Mouse (Mus musculus): ENCODE results near the gene Capns2.
"Not testable (repeated sequence)": the region's sequence is repeated elsewhere in the genome, so short reads cannot be mapped to it uniquely, and the experiment has no call there.

The Capns2 gene

DNA sequence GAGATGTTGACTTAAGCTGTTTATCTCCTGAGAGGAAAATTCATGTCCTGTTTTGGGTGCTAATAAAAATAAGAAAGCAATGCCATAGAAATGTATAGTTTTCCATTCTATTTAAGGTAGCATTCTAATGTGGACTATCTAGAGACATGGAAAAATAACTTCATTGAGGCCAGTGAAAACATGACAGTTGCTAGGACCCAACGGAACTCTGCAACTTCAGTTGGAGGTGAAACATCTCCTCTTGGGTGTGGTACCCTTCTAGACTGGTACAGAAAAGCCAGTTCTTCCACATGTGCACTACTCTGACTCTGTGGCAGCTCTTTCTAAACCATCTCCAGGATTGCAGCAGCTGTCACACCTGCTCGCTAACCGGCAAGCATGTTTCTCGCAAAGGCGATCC lies at the start of gene Capns2:
TSS of gene Capns2 (plus strand) at position 301 of the 400 bp plus-strand sequence.
- no peak for DNase-seq

DNA sequence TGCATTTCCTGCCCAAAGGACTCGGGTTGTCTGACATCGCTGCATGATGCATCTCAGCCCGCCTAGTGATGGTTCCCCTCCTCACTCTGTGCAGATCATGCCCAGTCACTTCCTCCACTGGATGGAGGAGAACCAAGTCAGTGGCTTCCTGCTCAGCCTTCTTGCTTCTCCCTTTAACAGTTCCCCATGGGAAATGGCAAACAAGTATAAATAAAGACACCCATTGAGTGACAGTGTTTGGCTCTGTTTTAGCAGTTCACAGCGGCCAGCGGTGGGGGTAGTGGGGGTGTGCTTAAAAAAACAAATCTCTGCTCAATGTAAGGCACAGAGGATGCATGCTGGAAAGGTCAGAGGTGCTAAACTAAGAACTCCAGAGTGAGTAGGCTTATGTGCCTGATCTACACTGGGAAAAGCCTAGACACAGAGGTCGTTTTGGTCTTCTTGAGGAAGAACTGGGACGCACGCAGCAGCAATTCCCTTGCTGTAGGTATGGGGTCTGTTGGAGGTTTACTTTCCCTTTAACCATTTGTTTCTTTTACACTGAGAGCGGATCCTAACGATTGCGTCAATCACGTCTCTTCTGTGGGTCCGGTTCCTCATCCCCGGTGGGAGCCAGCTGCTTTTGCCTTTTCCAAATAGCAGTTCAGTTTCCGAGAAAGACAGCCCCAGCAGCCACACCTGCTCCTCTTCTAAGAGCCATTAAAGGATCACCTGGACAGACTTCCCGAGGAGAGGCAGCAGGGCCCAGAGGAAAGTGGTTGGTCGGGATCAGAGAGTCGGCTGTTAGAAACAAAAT lies 47.8 kb upstream of the Capns2 start:
- DNase-seq: peak; percentile 63

DNA sequence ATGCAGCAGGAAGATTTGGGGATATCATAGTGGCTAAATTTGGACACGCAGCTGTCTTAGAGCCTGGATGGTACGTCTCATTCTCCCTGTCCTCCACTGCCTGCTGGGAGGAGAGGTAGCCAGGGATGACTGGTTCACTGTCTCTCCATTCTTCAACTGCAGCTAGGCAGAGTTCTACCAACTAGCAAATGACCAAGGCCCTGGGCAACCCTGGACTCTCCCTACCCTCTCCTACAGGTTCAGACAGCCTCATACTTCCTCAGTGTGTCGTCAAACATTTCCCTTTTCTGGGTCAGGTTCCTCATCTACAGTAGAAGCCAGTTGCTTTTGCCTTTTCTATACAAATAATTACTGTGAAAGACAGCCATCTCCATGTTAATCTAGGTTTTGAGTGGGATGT lies 46.5 kb upstream of the Capns2 start:
- DNase-seq: peak; percentile 32

DNA sequence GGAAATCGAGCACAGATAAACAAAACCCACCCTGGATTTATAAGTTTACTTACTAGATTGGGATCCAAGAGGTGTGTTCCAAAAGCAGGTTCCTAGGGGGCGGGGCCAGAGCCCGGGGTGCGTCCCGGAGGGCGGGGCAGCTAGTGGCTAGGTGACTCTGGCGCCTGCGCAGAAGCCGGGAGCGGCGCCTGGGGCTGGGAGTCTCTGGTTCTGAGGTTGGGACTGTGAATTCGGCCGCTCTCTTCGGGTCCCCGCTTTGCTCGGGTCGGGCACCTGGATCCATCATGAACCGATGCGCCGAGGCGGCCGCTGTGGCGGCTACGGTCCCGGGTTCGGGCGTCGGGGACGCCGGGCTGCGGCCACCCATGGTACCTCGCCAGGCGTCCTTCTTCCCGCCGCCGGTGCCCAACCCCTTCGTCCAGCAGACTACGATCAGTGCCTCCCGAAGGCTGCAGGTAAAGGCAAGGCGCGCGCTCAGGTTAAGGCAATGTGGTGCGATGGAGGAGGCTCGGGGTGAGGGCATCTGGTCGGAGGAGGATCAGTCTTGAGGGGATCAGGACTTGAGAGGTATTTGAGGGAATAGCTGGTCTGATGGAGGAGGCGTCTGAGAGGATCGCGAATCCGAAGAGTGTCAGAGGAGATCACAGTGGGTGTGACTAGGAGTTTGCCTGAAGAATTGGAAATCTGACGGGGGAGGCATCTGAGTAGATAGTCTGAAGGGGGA lies 45.9 kb upstream of the Capns2 start, which contains the start of gene Lpcat2:
TSS of gene Lpcat2 (plus strand) at position 169 of the 724 bp plus-strand sequence.
- peak; percentile 81 for DNase-seq

DNA sequence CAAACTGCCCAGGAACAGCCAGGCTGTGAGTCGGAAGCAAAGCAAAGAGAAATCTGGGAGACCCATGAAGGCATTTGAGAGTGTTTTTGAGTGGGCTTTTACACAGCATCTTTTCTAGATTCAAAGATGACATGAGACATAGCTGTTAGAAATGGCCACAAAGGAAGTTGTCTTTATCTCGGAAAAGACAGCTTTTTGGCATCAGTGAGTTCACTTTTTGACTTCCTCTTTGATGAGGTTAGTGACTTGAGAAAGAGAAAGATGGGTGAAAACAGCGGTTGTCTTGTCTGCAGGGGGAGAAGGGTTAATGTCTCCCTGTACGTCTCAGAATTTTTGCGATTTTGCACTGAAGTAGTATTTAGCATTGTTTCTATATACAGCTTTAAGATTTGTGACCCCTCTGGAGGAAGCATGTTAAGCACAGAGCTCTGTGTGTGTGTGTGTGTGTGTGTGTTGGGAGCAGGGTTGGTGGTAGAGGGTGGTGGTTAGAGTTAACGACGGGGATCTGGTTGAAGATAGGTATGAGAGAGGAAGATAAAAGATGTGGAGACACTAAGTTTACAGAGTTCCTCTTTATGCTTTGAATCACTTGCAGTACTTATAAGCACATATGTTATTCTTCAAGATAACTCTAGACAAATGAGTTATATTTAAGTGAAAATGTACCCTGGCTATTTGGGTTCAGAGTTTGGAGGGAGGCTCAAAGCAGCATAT lies 44.8 kb upstream of the Capns2 start:
- no peak for DNase-seq

DNA sequence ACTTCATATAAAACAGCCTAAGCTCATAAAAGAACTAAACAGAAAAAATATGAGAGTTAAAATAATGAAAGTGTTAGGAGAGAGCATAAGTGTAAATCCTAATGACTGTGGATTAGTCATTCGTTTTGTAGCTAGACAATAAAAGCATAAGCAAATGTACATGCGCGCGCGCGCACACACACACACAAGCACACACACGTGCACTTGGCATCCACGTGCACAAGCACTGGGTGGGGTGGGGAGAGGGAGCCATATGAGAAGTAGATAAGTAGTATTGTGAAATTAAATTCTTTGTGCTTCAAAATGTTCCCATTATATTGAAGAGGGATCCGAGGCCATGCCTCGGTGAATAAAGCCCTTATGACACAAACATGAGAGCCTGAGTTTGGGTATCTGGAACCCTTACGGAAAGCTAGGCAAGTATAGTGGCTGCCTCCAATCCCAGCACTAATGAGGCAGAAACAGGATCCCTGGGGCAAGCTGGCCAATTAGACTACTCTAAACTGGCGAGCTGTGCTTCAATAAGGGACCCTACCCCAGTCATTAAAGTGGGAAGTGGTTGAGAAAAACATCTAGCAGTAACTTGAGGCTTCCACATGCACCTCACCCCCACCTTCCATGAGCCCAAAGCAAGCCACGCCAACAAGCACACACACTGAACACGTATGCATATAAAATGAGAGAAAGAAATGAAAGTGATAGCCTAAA lies 42.6 kb upstream of the Capns2 start:
- no peak for DNase-seq

DNA sequence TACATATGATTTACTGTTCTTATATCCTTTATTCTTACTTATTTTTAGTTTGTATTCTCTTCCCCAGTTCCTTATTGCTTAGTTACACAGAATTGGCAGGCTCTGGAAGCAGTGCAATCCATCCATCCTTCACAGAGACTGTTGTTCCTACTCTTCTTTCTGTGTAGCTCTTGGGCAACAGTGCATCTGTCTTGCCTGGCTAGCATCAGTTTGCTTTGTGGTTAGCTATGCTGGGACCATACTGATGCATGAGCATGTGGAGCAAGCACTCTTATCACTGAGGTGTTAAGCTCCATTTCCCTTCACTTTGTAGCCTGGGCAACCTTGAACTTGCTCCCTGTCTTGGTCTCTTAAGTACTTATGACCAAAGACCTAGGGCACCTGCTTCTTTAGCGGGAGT lies 39.2 kb upstream of the Capns2 start:
- no peak for DNase-seq

DNA sequence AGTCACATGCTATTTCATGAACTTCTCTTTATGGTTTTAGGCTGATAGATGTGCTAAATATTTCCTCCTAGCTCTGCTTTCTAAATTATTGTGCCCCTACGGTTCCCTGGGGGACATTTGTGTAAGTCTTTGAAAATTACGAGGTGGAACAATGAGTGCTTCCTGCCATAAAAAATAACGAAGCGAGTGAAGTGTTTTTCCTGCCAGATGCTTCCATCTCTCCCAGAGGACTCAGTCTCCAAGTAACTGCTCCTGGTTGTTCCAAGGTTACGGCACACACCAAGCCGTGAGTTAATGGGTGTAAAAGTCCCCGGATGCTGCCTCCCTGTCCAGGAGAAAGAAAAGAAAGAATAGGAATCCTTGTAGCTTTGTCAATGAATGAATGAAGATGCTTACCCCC lies 30.9 kb upstream of the Capns2 start:
- no peak for DNase-seq

DNA sequence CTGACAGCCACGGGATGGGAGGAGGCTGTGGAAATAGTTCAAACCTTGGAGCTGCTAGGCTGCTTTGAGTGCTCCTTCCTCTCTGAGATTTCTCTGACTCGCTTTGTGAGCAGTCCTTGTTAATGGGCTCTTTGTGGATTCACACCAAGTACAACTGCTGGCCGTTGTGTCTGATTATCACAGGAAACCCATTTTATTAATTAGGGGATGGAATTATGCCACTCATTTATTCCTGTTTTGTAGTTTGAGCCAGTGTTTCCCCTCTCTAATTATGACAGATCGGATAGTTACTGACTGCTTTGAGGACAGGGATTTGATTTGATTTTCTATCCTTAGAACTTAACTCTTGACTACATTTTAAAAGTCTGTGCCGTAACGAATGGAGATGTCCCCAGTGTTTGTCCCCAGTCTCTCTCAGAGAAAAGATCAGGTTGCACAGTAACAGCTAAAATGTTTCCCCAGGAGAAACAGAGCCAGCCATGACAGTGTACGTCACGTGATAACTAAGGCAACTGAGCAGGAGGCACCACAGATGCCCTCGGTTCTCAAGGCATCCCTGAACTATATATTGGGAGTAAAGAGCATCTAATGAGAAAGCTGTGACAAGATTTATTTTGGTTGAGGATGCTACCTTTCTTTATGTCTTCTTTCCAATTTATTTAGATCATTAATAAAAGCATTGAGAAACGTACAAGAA lies 29.0 kb upstream of the Capns2 start:
- no peak for DNase-seq

DNA sequence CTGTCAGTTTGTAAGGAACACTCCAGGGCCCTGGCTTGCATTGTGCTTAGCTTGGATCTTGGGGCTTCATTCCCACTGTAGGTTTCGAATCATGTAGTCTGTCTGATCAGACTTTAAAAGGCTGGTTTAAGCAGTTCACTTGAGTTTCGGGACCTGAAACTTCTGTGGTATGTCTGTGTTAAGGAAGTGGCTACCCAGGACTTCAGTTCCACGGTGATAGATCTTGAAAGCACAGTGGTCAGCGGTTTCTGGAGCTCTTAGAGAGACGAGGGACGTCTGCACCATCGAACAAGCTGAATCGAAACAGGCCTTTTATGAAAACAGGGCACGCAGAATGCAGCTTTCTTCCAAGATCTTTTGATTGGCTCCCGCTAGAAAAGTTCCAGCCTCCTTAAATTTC lies 25.4 kb upstream of the Capns2 start:
- DNase-seq: peak; percentile 62

DNA sequence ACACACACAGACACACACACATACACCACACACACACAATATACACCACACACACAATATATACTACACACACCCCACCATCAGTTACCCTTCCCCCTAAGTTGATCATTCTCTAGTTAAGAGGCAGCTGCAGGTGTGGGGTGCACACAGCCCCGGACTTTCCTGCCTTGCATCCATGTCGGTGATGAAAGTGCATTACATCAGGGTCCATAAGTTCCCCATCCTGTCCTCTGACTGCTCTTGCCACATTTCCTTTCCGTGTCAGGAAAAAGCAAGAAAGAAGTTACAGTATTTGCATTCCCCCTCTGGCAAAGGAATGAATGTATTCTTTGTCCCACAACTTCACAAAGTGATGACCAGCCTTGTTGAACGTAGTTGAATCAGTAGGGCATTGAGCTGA lies 20.0 kb upstream of the Capns2 start:
- no peak for DNase-seq

DNA sequence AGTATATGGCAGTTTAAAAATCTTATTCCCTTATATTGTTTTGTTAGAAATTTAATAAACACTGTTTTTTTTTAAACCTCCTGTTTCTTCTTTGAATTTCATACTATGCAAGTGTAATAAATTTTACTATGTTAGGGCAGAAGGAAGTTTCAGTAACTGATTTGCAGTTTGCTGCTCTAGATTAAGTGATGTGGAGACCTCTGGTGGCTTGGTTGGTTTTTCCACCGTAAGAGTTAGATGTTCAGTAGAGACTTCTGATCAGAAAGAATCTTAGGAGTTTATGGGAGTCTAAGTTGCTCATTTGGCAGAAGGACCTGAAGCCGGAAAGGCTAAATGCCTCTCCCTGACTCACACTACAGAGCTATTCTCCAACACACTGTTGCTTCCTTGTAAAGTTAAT lies 17.4 kb upstream of the Capns2 start:
- DNase-seq: no peak

DNA sequence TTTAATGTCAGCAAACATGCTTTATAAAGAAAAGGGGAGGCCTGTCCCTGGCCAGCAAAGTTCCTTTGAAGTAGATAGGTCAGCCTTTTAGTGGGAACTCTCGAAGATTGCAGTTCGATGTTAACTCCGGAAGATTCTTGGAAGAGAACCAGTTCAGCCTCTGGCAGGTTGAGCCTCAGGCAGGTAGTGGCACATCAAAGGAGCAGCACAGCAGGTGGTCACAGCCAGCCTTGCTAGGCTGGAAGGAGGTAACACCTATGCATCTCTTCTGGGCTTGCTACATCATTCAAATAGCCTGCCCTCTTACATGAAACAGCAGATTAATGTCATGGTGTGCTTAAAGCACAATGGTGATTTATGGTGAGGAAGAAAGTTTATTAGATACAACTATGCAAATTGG lies 9.0 kb upstream of the Capns2 start:
- not testable (repeated sequence) for DNase-seq

DNA sequence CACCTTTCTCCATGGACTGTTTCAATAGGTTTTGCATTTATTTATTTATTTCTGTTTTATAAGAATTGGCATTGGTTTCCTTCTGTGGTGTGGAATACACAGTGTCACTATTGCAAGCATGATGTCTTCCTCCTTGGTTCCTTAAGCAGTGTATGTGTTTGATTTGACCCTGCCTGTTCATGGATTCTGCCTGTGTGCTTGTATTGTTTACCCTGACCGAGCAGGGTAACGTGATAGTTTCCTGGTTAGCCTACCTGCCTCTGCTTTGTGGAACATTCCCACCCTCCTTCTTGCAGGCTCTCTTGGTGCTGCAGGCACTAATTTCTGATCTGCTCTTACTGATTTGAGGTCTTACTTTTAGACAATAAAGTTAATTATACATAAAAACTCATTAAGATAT lies 7.3 kb upstream of the Capns2 start:
- DNase-seq: no peak

DNA sequence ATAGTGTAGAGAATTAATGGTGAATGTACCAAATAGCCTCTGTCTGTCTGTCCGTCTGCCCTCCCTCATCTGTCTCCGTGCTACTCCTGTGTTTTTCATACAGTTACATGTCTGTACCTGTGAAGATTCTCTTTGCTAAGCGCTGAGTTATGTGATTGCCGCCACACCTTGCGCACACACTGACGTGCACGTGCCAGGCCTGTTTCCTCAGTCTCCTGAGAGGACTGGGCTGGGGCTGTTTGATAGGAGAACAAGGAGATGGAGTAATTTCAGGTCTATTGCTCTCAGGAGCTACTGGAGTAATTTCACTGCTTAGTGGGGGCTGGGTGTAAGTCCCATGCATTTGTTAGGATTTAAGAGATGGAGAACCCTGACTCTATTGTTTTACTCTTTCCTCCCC lies 6.2 kb upstream of the Capns2 start:
- no peak for DNase-seq

DNA sequence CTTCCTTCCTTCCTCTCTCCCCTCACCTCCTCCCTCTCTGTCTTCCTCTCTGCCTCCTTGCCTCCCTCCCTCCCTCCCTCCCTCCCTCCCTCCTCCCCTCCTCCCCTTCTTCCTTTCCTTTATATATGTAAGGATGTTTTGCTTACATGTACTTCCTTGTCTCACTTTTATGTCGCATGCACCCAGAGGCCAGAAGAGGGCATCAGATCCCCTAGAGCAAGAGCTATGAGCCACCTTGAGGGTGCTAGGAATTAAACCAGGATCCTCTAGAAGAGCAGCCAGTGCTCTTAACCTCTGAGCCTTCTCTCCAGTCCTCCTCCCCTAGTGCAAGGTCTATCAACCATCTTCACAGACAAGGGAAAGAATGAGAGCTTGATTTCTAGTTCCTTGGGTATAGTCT lies 5.2 kb upstream of the Capns2 start:
- DNase-seq: no peak

DNA sequence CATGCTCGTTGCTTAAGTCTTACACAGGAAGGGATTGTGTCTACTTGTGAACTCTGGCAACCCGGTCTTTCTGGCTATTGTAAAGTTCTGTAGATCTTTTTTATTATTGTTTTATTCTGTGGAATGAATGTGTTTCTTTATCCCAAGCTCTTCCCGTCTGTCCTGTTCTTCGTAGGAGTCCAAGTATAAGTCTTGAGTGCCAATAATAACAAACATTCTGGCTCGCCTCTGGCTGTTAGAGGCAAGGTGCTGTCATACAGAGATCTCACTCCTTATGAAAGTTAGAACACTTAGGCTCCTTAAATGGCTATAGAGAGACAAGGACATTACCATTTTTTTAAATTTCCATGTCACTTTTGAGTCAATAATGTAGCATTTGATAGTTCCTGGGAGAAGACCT lies 4.6 kb upstream of the Capns2 start:
- DNase-seq: no peak

DNA sequence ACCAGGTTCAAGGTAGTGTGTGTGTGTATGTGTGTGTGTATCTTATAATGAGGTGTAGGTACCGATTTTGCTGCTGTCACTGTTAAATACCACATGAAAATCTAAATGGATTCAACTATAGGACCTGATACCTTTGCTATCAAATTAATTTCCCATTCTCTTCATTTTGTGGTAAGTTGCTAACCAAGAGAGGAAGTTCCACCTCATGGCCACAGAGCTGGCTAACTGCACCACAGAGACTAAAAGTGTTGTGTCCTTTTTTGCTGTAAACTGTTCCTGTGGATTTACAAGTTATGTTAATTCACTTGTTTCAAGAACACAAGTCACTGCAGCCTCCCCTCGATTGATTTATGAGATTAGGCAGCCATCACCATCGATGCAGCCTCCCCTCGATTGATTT lies 3.4 kb upstream of the Capns2 start:
- no peak for DNase-seq

DNA sequence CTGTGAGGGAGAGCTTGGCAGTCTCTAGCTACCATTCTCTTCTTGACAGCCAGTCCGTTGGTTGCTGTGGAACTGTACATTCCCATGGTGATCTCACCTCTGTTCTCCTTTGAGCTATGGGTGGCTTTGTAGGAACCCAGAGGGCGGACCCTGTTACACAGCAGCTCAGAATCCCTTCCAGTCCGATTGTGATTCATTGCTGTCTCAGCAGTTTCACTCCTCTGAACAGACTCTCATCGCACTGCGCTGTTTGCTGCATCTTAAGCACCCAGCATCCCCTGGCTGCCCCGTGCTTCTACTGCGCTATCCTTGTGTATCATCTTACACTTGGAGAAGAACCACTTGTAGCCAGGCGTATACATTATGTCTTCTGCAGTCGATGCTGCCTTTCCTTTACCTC lies 1.6 kb upstream of the Capns2 start:
- DNase-seq: no peak

DNA sequence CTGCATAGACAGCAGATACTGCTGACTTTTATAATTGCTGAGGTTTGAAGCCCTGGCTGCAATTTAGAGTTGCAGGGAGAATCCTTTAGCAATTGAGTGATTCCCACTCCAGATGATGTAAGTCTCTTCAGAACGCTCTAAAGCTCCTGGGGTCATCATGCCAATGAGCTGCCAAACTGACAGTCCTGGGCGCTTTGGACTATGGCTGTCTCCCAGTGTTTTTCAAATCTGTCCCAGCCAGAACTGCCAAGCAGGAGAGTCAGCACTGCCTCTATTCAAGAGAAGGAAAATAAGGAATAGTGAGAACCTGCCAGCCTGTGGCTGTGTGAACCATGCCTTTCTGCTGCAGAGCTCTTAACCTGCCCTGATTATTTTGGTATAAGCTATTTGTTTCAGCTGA lies 1.8 kb downstream of the Capns2 start:
- no peak for DNase-seq

DNA sequence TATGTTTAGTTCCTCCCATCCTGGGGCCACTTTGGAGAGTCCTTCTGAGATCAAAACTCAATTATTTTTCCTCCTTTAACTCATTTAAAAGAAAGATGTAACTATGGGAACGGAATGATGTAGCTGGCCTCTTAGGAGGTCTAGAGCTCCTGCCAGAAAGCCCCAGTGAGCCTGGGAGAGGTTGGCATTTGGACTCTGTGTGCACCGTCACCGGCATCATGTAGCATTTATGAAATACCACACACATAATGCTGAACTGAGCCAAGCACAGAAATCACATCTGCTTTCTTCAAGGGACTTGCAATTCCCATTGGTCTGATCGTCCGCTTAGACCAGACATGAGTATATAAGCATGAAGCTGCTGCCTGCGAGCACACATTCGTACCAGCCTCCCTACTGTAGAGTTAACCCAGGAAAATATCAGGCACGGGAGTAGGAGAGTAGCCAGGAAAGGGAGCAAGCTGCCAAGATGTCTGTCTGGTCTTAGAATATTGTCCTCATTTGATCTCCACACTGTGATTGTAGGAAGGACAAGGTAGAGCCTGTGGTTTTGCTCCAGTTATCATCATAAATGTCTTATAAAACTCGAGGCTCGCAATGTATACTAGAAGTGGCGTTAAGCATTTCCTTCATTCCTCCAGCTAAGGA lies 2.4 kb downstream of the Capns2 start:
- no peak for DNase-seq

DNA sequence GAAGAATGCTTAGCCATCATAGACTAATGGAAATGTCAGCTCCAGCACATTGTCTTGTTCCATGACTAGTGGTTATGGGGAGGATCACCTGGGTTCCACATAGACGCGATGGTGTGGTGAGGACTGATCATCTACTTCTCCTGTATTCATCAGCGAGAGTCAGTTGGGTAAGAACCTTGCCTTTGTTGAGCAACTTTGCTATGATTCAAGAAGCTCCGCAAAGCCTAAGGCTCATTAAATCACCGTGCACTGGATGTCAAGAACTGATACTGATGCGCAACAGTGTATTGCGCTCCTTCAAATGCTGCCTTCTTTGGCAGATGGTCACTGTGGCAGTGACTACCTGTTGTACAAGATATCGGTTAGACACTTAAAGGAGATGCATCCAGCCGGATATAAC lies 5.3 kb downstream of the Capns2 start:
- no peak for DNase-seq

Measured in layer of hippocampus, adult 9-11 months (tissue).